Mouse (Mus musculus) midbrain, embryonic 15.5 days (tissue): ENCODE measurements around the gene Gm37240. TPM values are rescaled to one million over a fixed set of nuclear protein-coding genes. Genes with fewer than 3 reads are reported as not detected.

Experiments used
- ATAC-seq: fragments of 200-750 bp; cut with Nextera tagmentation; replicated peaks from 2 replicates; pipeline ENCODE4 v1.8.0; 2017; ENCODE audit warnings: moderate TSS enrichment
- H3K27ac ChIP-seq: fragments of 300-500 bp; sonication (generic); 2 replicates; pipeline ENCODE4 v1.5.1; 2015; ENCODE audit warnings: mild to moderate bottlenecking, inconsistent platforms
- H3K27me3 ChIP-seq: fragments of 300-500 bp; sonication (generic); replicated peaks from 2 replicates; pipeline ENCODE4 v1.6.1; 2015; ENCODE audit warnings: inconsistent platforms
- H3K36me3 ChIP-seq: fragments of 300-500 bp; sonication (generic); replicated peaks from 2 replicates; pipeline ENCODE4 v1.6.1; 2015; ENCODE audit warnings: inconsistent platforms
- H3K4me1 ChIP-seq: fragments of 300-500 bp; sonication (generic); 2 replicates; pipeline ENCODE4 v1.6.1; 2015; ENCODE audit warnings: inconsistent platforms
- H3K4me2 ChIP-seq: fragments of 300-500 bp; sonication (generic); 2 replicates; pipeline ENCODE4 v1.6.1; 2015; ENCODE audit warnings: inconsistent platforms, mild to moderate bottlenecking, moderate library complexity
- H3K4me3 ChIP-seq: fragments of 300-500 bp; sonication (generic); 2 replicates; pipeline ENCODE4 v1.5.1; 2015; ENCODE audit warnings: mild to moderate bottlenecking, inconsistent platforms
- H3K9ac ChIP-seq: fragments of 300-500 bp; sonication (generic); 2 replicates; pipeline ENCODE4 v1.6.1; 2015; ENCODE audit warnings: mild to moderate bottlenecking, inconsistent platforms
- H3K9me3 ChIP-seq: fragments of 300-500 bp; sonication (generic); 2 replicates; pipeline ENCODE4 v1.6.1; 2016; ENCODE audit warnings: inconsistent platforms
- WGBS: fragments of 180-500 bp; shearing (Covaris S2); methylation state at CpG from one replicate; pipeline ENCODE4 v1.1.7; 2015; ENCODE audit warnings: mixed read lengths; 5-methylcytosine and 5-hydroxymethylcytosine counted together
- polyA plus RNA-seq: library from polyadenylated mRNA; unstranded; fragments of >200 nt; fragmentation: Nextera tagmentation; extraction: Ambion mirVana; gene quantifications from 2 replicates; pipeline ENCODE4 v1.2.1, GENCODE M21; 2015

Gm37240 gene
- polyA plus RNA-seq, 1 experiment from 2014 or later: 0.40 TPM

- Histone ChIP-seq H3K27me3 (no peaks in the 10 kb centered on the region), H3K4me3 (no peak overlapping the region), H3K4me1 (no peaks in the 10 kb centered on the region), H3K4me2 (no peak overlapping the region), H3K9me3 (no peaks in the 10 kb centered on the region), H3K9ac (no peak overlapping the region), H3K36me3 (no peaks in the 10 kb centered on the region), H3K27ac (no peak overlapping the region)
- WGBS: 74% methylated on average over 8 of the region's 8 CpGs
- no peak for ATAC-seq
Measured at GRCm38 (mm10) chr3:85634389-85635125, 252.8 kb downstream of the Gm37240 start.

GRCm38 (mm10) chr3:85633733-85634132 is 253.6 kb downstream of the Gm37240 start:
- H3K27ac ChIP-seq: no peak overlapping the region
- no peaks in the 10 kb centered on the region for H3K9me3 ChIP-seq
- H3K4me2 ChIP-seq: no peak overlapping the region
- WGBS: 86% methylated on average over 2 of the region's 2 CpGs
- no peak overlapping the region for H3K9ac ChIP-seq
- no peaks in the 10 kb centered on the region for H3K4me1 ChIP-seq
- ATAC-seq: no peak
- no peaks in the 10 kb centered on the region for H3K36me3 ChIP-seq
- H3K4me3 ChIP-seq: no peak overlapping the region
- no peaks in the 10 kb centered on the region for H3K27me3 ChIP-seq

GRCm38 (mm10) chr3:85629895-85630510 is 257.3 kb downstream of the Gm37240 start:
- Histone ChIP-seq H3K36me3 (no peaks in the 10 kb centered on the region), H3K4me3 (no peak overlapping the region), H3K9me3 (no peaks in the 10 kb centered on the region), H3K9ac (no peak overlapping the region), H3K4me2 (no peak overlapping the region), H3K27me3 (no peaks in the 10 kb centered on the region), H3K4me1 (no peaks in the 10 kb centered on the region), H3K27ac (no peak overlapping the region)
- WGBS: 94% methylated on average over 4 of the region's 4 CpGs
- ATAC-seq: no peak

GRCm38 (mm10) chr3:85619751-85620150 is 267.6 kb downstream of the Gm37240 start:
- Histone ChIP-seq H3K9ac (no peak overlapping the region), H3K4me3 (no peak overlapping the region), H3K36me3 (no peaks in the 10 kb centered on the region), H3K4me2 (no peak overlapping the region), H3K9me3 (no peaks in the 10 kb centered on the region), H3K27me3 (no peaks in the 10 kb centered on the region), H3K4me1 (no peaks in the 10 kb centered on the region), H3K27ac (no peak overlapping the region)
- WGBS: 100% methylated on average over 1 of the region's 1 CpGs
- no peak for ATAC-seq

- H3K9ac ChIP-seq: no peak overlapping the region
- H3K9me3 ChIP-seq: no peaks in the 10 kb centered on the region
- ATAC-seq: no peak
- H3K27ac ChIP-seq: no peak overlapping the region
- no peaks in the 10 kb centered on the region for H3K27me3 ChIP-seq
- no peaks in the 10 kb centered on the region for H3K36me3 ChIP-seq
- H3K4me3 ChIP-seq: no peak overlapping the region
- 79% methylated on average over 5 of the region's 5 CpGs for WGBS
- no peaks in the 10 kb centered on the region for H3K4me1 ChIP-seq
- H3K4me2 ChIP-seq: no peak overlapping the region
Measured at GRCm38 (mm10) chr3:85619345-85619744, 268.0 kb downstream of the Gm37240 start.

- H3K4me3 ChIP-seq: no peak overlapping the region
- H3K27ac ChIP-seq: no peak overlapping the region
- H3K9ac ChIP-seq: no peak overlapping the region
- no peak overlapping the region for H3K4me2 ChIP-seq
- H3K36me3 ChIP-seq: no peaks in the 10 kb centered on the region
- ATAC-seq: no peak
- H3K9me3 ChIP-seq: no peaks in the 10 kb centered on the region
- H3K27me3 ChIP-seq: no peaks in the 10 kb centered on the region
- 80% methylated on average over 6 of the region's 6 CpGs for WGBS
- no peaks in the 10 kb centered on the region for H3K4me1 ChIP-seq
Measured at GRCm38 (mm10) chr3:85618885-85619284, 268.4 kb downstream of the Gm37240 start.

- no peak overlapping the region for H3K4me2 ChIP-seq
- 98% methylated on average over 1 of the region's 1 CpGs for WGBS
- no peak for ATAC-seq
- H3K4me3 ChIP-seq: no peak overlapping the region
- no peaks in the 10 kb centered on the region for H3K27me3 ChIP-seq
- no peak overlapping the region for H3K27ac ChIP-seq
- H3K36me3 ChIP-seq: no peaks in the 10 kb centered on the region
- no peaks in the 10 kb centered on the region for H3K9me3 ChIP-seq
- no peak overlapping the region for H3K9ac ChIP-seq
- H3K4me1 ChIP-seq: no peaks in the 10 kb centered on the region
Measured at GRCm38 (mm10) chr3:85616389-85616788, 270.9 kb downstream of the Gm37240 start.

- 90% methylated on average over 2 of the region's 2 CpGs for WGBS
- ATAC-seq: no peak
- H3K9ac ChIP-seq: no peak overlapping the region
- no peaks in the 10 kb centered on the region for H3K27me3 ChIP-seq
- H3K4me3 ChIP-seq: no peak overlapping the region
- H3K4me1 ChIP-seq: no peaks in the 10 kb centered on the region
- H3K27ac ChIP-seq: no peak overlapping the region
- H3K36me3 ChIP-seq: no peaks in the 10 kb centered on the region
- H3K9me3 ChIP-seq: no peaks in the 10 kb centered on the region
- no peak overlapping the region for H3K4me2 ChIP-seq
Measured at GRCm38 (mm10) chr3:85607753-85608152, 279.6 kb downstream of the Gm37240 start.

GRCm38 (mm10) chr3:85606912-85607311 is 280.4 kb downstream of the Gm37240 start:
- Histone ChIP-seq H3K4me3 (no peak overlapping the region), H3K4me1 (no peaks in the 10 kb centered on the region), H3K27ac (no peak overlapping the region), H3K9ac (no peak overlapping the region), H3K9me3 (no peaks in the 10 kb centered on the region), H3K4me2 (no peak overlapping the region), H3K27me3 (no peaks in the 10 kb centered on the region), H3K36me3 (no peaks in the 10 kb centered on the region)
- no peak for ATAC-seq
- WGBS: 84% methylated on average over 3 of the region's 3 CpGs

- H3K4me3 ChIP-seq: no peak overlapping the region
- no peak for ATAC-seq
- no peaks in the 10 kb centered on the region for H3K27me3 ChIP-seq
- 83% methylated on average over 1 of the region's 1 CpGs for WGBS
- H3K4me2 ChIP-seq: no peak overlapping the region
- H3K36me3 ChIP-seq: no peaks in the 10 kb centered on the region
- H3K9me3 ChIP-seq: no peaks in the 10 kb centered on the region
- H3K4me1 ChIP-seq: no peaks in the 10 kb centered on the region
- no peak overlapping the region for H3K27ac ChIP-seq
- no peak overlapping the region for H3K9ac ChIP-seq
Measured at GRCm38 (mm10) chr3:85603811-85604210, 283.5 kb downstream of the Gm37240 start.

GRCm38 (mm10) chr3:85601841-85602305 is 285.4 kb downstream of the Gm37240 start:
- ATAC-seq: no peak
- H3K9me3 ChIP-seq: no peaks in the 10 kb centered on the region
- 62% methylated on average over 3 of the region's 3 CpGs for WGBS

GRCm38 (mm10) chr3:85599526-85599925 is 287.8 kb downstream of the Gm37240 start:
- WGBS: 87% methylated on average over 3 of the region's 3 CpGs

More at GRCm38 (mm10) chr3:85601841-85602305, 285.4 kb downstream of the Gm37240 start:
- no peaks in the 10 kb centered on the region for H3K36me3 ChIP-seq
- no peak overlapping the region for H3K9ac ChIP-seq
- H3K27ac ChIP-seq: no peak overlapping the region
- H3K4me3 ChIP-seq: no peak overlapping the region
- H3K4me1 ChIP-seq: no peaks in the 10 kb centered on the region
- no peak overlapping the region for H3K4me2 ChIP-seq
- H3K27me3 ChIP-seq: no peaks in the 10 kb centered on the region

GRCm38 (mm10) chr3:85594452-85594851 is 292.9 kb downstream of the Gm37240 start:
- no peak overlapping the region for H3K27ac ChIP-seq
- WGBS: 74% methylated on average over 3 of the region's 3 CpGs
- no peaks in the 10 kb centered on the region for H3K27me3 ChIP-seq

More at GRCm38 (mm10) chr3:85599526-85599925, 287.8 kb downstream of the Gm37240 start:
- Histone ChIP-seq H3K4me2 (no peak overlapping the region), H3K4me3 (no peak overlapping the region), H3K27me3 (no peaks in the 10 kb centered on the region), H3K36me3 (no peaks in the 10 kb centered on the region), H3K9me3 (no peaks in the 10 kb centered on the region), H3K4me1 (no peaks in the 10 kb centered on the region), H3K9ac (no peak overlapping the region), H3K27ac (no peak overlapping the region)
- no peak for ATAC-seq

More at GRCm38 (mm10) chr3:85594452-85594851, 292.9 kb downstream of the Gm37240 start:
- Histone ChIP-seq H3K4me1 (no peaks in the 10 kb centered on the region), H3K4me3 (no peak overlapping the region), H3K36me3 (no peaks in the 10 kb centered on the region), H3K9me3 (no peaks in the 10 kb centered on the region), H3K9ac (no peak overlapping the region), H3K4me2 (no peak overlapping the region)
- no peak for ATAC-seq
